Mouse (Mus musculus): ENCODE results near the gene Edc3. TPM values are rescaled to one million over a fixed set of nuclear protein-coding genes. Genes with fewer than 3 reads are reported as not detected.

The Edc3 gene
- polyA plus RNA-seq, 1 experiment from 2014 or later = 49.2 TPM

DNA sequence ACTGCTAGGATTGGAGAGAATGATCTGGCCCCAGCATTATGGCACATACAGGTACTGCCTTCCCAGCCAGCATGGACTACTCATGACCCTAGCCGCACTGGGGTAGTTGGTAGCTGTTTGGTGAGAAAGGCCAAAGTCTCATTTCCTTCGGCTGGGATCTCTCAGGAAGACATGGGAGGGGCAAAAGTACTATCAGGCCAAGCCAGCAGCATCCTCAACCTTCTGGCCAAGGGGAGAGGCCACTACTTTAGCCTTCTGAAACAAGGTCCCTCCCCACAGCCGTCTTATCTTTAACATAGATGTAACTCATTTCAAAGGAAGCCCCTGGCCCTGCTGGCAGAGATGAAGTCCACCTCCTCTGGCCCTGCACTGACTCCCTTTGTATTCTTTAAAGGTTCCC is 49.2 kb downstream of the Edc3 start:
- Histone ChIP-seq H3K27ac (no peak overlapping the region), H3K4me1 (peaks cover 8% of the 10 kb centered on the region), H3K9me3 (replicated peaks) (no peaks in the 10 kb centered on the region), H3K36me3 (peaks cover 92% of the 10 kb centered on the region), H3K27me3 (ENCODE audit: low read depth, poor library complexity, severe bottlenecking) (no peaks in the 10 kb centered on the region), H3K4me3 (no peak overlapping the region)
- WGBS = 84% methylated on average over 3 of the region's 3 CpGs
- no peak for DNase-seq (ENCODE audit: low spot score)

DNA sequence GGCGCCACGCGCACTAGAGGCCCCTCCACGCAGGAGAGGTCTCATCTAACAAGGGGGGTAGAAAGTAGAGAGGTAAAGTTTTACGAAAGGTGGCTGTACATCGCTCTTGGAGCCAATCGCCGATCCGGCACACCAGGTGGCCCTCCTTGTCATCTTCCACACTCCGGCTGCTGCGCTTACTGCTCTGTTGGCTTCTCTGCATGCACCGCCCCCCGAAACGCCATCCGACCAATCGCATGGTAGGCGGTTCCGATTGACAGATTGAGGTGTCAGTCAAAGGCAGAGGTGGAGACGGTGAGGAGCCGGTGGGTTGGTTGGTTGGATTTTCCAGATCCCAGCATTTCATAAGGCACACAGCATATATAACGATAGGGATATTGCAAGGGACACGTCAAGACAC is 50.2 kb downstream of the Edc3 start:
- no peak overlapping the region for H3K27ac ChIP-seq
- no peaks in the 10 kb centered on the region for H3K27me3 ChIP-seq (ENCODE audit: low read depth, poor library complexity, severe bottlenecking)
- WGBS = 91% methylated on average over 22 of the region's 22 CpGs
- no peak overlapping the region for H3K4me3 ChIP-seq
- H3K4me1 ChIP-seq = peaks cover 17% of the 10 kb centered on the region
- no peak for DNase-seq (ENCODE audit: low spot score)
- peaks cover 83% of the 10 kb centered on the region for H3K36me3 ChIP-seq
- H3K9me3 ChIP-seq (replicated peaks) = no peaks in the 10 kb centered on the region

DNA sequence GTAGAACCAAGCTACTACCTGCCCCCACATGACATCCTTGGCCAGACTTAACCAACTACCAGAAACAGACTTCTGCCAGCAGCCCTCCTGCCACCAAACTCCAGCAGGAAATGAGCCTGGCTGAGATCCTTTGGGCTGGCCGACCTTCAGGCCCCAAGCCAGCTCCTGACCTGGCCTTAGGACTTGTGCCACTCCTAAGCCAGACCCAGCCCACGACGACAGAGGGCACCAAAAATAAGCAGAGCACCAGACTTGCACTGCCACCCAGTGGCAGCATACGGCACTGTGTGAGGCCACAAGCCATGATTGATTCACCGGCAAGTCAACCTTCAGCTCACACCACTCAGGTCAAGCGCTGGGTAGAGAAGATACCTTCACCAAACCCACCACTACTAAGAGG is 50.9 kb downstream of the Edc3 start:
- Histone ChIP-seq H3K27me3 (ENCODE audit: low read depth, poor library complexity, severe bottlenecking) (no peaks in the 10 kb centered on the region), H3K4me3 (no peak overlapping the region), H3K27ac (no peak overlapping the region), H3K9me3 (replicated peaks) (no peaks in the 10 kb centered on the region), H3K4me1 (peaks cover 25% of the 10 kb centered on the region), H3K36me3 (peaks cover 75% of the 10 kb centered on the region)
- DNase-seq (ENCODE audit: low spot score) = peak; percentile 64
- WGBS = 40% methylated on average over 6 of the region's 6 CpGs

DNA sequence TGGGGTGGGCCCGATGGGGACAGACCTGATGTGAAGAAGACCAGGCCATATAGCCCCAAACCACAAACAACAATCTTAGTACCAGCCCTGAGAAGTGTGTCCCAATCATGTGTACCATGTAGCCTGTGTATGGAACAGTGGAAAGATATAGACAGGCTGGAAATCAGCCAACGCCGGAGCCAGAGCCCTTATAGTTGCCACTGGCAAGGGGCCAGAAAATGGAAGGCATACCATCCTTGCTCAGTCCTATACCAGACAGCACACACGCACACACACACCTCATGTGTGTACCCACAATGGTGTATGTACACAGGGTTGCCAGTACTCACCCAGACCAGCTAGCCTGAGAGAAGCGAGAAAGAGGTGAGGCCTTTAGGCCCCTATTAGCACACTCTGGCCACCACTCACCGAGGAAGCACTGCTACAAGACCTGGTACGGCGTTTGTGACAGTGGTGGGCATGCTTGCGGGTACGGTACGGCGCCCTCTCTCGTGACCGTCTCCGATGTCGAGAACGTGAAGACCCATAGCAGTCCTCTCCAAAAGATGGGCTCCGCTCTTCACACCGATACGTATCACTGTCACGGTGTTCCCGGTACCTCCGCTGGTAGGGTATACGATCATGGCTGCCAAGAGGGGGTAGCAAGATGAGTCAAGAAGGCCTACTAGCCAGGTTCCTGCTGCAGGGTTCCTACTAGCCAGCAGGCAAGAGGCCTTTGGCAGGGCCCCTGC is 52.2 kb downstream of the Edc3 start:
- WGBS = 96% methylated on average over 24 of the region's 24 CpGs
- Histone ChIP-seq H3K4me1 (peaks cover 33% of the 10 kb centered on the region), H3K4me3 (no peak overlapping the region), H3K36me3 (peaks cover 62% of the 10 kb centered on the region), H3K27ac (no peak overlapping the region), H3K27me3 (ENCODE audit: low read depth, poor library complexity, severe bottlenecking) (no peaks in the 10 kb centered on the region), H3K9me3 (replicated peaks) (no peaks in the 10 kb centered on the region)
- no peak for DNase-seq (ENCODE audit: low spot score)

DNA sequence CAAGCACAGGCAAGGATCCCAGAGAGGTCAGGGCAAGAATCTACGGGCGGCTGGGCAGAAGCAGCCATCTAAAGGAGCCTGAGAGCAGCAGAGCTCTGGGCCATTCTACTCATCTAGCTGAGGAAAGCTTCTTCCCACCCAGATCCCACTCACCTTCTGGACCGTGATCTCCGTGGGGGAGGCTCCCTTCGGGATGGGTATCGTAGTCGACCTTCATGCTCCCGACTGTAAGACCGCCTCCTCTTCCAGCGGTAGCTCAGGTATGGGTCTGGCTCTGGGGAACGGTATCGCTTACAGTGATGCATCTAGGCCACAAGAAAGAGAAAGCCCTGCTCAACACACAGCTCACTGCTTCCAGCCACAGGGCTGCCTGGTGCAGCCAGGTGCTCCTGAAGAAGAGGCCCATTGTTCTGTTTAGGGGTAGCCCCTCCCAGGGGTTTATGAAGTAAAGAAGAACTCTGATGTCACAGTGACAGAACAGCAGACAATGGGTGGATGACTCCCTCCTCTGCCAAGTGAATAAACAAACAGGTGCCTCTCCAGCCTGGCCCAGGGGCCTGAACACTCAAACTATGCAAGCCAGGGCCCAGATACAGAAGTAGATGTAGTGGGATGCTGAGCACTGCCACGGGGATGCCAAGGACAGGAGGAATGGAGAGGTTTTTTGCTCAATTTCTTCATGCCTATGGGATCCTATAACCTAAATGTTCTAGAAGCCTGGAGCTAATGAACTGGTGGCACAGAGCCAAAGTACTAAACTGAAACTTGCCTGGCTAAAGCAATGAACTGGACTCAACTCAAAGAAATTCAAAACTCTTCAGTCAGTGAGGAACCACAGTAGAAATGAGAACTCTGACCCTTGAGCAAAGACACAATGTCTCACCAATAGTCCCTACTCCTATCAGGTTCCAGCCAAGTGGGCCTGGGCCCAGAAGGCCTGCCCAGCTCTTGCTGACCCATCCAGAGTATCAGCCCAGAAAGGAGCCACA is 53.5 kb downstream of the Edc3 start:
- Histone ChIP-seq H3K9me3 (replicated peaks) (no peaks in the 10 kb centered on the region), H3K27me3 (ENCODE audit: low read depth, poor library complexity, severe bottlenecking) (0 out of 2 replicates have a peak, but pooled peaks cover under 1% of the 10 kb centered on the region), H3K4me3 (0 out of 2 replicates have a peak overlapping the region, but pooled peaks have one; percentile 8), H3K27ac (no peak overlapping the region), H3K36me3 (peaks cover 52% of the 10 kb centered on the region), H3K4me1 (peaks cover 41% of the 10 kb centered on the region)
- no peak for DNase-seq (ENCODE audit: low spot score)
- WGBS = 95% methylated on average over 13 of the region's 13 CpGs

DNA sequence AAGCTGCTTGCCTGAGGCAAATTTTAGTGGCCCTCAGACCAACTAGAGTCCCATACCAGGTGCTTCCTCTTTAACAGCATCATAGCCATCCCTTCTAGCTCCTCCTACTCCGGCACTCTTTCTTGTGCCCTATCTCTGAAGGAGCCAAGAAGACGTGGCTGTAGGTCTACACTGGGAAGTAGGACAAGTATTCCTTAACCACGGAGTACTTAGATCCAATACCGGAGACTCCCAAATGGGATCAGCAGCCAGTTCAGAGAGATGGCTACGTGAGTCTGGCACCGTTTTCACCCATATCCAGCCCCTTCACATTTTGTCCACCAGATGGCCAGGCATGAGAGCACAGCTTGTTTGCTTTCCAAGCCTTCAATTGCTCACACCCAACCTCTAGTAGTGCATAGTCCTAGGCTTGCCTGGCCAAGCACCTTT is 54.2 kb downstream of the Edc3 start:
- Histone ChIP-seq H3K9me3 (replicated peaks) (no peaks in the 10 kb centered on the region), H3K4me1 (peaks cover 41% of the 10 kb centered on the region), H3K27ac (no peak overlapping the region), H3K27me3 (ENCODE audit: low read depth, poor library complexity, severe bottlenecking) (peaks cover 6% of the 10 kb centered on the region; the same call in 1 of the 2 replicates), H3K4me3 (peak overlapping the region; percentile 8; the same call in 1 of the 2 replicates), H3K36me3 (peaks cover 45% of the 10 kb centered on the region)
- DNase-seq (ENCODE audit: low spot score) = no peak
- 73% methylated on average over 6 of the region's 6 CpGs for WGBS

DNA sequence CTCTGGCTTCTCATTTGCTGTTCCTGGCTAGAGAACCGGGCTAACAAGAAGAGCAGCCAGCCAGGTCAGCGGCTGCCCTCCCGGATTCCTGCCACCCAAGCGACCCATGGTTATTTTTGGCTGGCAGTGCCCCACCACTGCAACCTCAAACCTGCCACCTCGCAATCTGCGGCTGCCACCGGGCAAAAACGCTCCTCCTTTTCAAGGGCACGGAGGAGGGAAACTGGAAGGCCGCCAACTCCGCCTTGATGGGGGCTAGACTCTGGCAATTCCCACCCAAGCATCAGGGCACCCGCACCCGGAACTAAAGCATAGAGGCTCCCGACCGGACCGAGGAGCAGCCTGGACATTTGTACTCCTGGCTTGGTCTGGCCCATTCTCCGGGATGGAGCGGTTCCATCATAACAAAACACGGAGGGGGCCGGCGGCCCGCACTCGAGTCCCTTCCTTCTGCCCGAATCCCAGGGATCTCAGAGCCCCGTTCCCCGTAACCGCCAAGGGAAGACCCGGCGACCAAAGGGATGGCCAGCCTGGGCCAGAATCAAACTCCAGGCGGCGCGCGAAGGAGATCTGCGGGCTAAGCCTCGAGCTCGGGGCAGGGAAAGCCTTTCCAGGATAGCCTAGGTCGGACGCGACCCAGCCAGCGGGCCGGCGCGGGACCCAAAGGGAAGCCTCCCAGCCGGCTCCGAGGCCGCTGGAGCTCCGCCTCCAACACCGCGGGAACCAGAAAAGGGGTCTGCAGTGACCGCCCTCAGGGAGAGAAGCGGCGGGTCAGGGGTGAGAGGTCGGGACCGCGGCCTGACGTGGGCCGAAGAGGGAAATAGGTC is 56.0 kb downstream of the Edc3 start:
- no peak for DNase-seq (ENCODE audit: low spot score)
- Histone ChIP-seq H3K27ac (peak overlapping the region; percentile 99), H3K4me1 (peaks cover 41% of the 10 kb centered on the region), H3K4me3 (peak overlapping the region; percentile 90), H3K27me3 (ENCODE audit: low read depth, poor library complexity, severe bottlenecking) (peaks cover 6% of the 10 kb centered on the region; the same call in 1 of the 2 replicates), H3K36me3 (peaks cover 27% of the 10 kb centered on the region), H3K9me3 (replicated peaks) (no peaks in the 10 kb centered on the region)
- under 1% methylated on average over 57 of the region's 57 CpGs for WGBS

DNA sequence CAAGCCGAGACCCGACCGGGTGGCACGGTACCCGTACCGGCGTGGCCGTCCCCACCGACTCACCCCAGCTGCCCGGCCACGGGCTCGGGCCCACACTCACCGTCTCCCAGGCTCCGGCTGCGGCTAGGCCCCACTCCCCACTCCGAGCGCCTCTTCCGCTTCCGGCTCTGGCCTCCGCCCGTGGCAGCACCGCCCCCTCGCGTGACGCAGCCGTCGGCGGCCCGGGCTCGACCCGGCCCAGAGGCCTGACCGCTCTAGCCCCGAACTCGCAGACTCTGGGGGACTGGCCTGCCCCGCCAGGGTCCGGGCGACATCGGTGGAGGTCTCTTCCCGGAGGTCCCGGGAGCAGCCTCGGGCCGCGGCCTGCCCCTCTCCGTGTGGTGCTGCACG is 56.6 kb downstream of the Edc3 start:
- H3K9me3 ChIP-seq (replicated peaks) = no peaks in the 10 kb centered on the region
- peaks cover 6% of the 10 kb centered on the region; the same call in 1 of the 2 replicates for H3K27me3 ChIP-seq (ENCODE audit: low read depth, poor library complexity, severe bottlenecking)
- H3K27ac ChIP-seq = peak overlapping the region; percentile 99
- peak; percentile 98 for DNase-seq (ENCODE audit: low spot score)
- H3K36me3 ChIP-seq = peaks cover 21% of the 10 kb centered on the region
- WGBS = 0% methylated on average over 45 of the region's 45 CpGs
- peaks cover 41% of the 10 kb centered on the region for H3K4me1 ChIP-seq
- H3K4me3 ChIP-seq = peak overlapping the region; percentile 90

DNA sequence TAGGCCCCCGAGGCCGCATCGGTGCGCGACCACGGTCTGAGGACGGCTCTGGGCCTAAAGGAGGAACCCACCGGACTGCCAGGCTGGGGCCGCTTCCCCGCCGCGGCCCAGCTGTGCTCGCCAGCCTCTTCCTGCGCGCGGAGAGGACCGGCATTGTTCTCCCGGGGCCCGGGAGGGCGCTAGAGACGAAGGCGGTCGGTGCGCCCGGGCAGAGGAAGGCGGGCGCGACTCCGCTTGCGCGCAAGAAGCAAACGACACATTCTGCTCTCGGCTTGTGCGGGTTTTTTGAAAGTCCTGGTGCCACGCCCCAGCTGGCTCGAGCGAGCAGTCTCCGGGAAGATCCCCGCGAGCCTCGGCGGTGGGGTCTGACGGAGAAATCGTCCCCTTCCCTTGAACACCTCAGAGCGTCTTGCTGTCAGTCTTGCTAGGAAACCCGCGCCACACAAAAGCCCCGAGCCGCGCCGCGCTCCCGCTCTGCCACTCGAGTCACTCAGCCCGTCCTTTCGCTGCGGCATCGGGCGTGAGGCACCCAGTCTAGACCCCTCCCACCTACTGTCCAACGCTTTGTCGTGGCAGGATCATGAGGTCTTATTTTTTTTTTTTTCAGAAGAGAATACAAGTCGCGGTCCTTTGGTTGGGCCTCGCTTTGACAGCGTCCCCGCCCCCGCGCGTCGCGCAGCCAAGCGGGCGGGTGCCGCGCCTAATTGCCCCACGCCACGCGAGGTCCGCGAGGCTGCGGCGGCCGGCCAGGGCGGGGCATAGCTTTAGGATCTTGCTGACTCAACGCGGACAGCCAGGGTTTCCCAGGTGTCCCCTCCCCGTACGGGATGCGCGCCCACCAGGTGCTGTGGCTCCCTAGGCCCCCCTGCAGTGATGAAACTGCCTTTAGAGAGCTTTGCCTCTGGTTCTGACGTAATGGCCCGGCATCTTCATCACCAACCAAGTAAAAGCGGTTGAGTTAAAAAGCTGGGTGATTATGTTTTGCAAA is 57.3 kb downstream of the Edc3 start, which contains the start of gene Clk3:
Clk3 (minus strand) TSS at position 497 of the 988 bp plus-strand sequence.
- WGBS = under 1% methylated on average over 93 of the region's 93 CpGs
- peak; percentile 73 for DNase-seq (ENCODE audit: low spot score)

DNA sequence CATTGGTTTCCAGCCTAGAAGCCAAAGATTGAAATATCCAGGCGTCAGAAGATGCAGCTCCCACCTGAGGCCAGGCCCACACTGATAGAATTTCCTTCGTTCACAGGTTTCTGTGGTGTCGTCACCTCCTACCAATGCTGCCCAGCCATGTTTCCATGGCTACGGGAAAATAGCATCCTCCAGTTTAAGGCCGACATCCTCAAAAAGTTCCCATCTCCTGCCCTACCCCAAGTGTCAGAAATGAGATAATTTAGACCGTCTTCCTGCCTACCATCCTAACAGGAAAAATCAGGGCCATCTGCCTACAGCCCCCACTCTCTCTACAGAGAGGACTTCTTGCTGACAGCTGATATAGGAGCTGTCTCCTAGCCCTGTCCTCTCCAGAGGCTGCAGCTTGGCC is 58.1 kb downstream of the Edc3 start:
- H3K27me3 ChIP-seq (ENCODE audit: low read depth, poor library complexity, severe bottlenecking) = peaks cover 6% of the 10 kb centered on the region; the same call in 1 of the 2 replicates
- H3K4me1 ChIP-seq = peaks cover 41% of the 10 kb centered on the region
- H3K9me3 ChIP-seq (replicated peaks) = no peaks in the 10 kb centered on the region
- DNase-seq (ENCODE audit: low spot score) = no peak
- 43% methylated on average over 6 of the region's 6 CpGs for WGBS
- H3K36me3 ChIP-seq = peaks cover 6% of the 10 kb centered on the region
- peak overlapping the region; percentile 99; the same call in 1 of the 2 replicates for H3K27ac ChIP-seq
- peak overlapping the region; percentile 90 for H3K4me3 ChIP-seq

More for the DNA sequence above, 57.3 kb downstream of the Edc3 start, which contains the start of gene Clk3:
- H3K4me3 ChIP-seq = peak within 1 kb of the TSS; percentile 90
- H3K36me3 ChIP-seq = peaks cover 14% of the 10 kb centered on the region
- no peaks in the 10 kb centered on the region for H3K9me3 ChIP-seq (replicated peaks)
- peaks cover 41% of the 10 kb centered on the region for H3K4me1 ChIP-seq
- peaks cover 6% of the 10 kb centered on the region; the same call in 1 of the 2 replicates for H3K27me3 ChIP-seq (ENCODE audit: low read depth, poor library complexity, severe bottlenecking)
- peak within 1 kb of the TSS; percentile 99 for H3K27ac ChIP-seq

DNA sequence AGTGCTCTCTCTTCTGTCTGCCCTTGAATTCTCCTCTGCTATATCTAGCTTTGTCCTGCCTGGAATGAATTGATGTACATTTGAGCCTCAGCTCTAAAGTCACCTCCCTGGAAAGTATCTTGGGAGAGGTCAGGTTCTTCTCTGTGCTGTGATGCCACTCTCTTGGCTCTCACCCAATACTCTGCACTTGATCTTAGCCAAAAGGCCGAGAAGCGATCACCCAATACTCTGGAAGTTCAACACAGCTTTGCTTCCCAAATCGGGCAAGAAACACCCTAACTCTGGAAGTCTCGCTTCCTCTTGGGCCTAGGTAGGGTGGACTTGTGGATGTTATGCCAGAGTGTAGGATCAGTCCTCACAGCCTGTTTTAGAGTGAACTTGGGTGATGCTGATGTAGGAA is 58.9 kb downstream of the Edc3 start:
- peaks cover 36% of the 10 kb centered on the region for H3K4me1 ChIP-seq
- no peak overlapping the region for H3K27ac ChIP-seq
- H3K27me3 ChIP-seq (ENCODE audit: low read depth, poor library complexity, severe bottlenecking) = peaks cover 6% of the 10 kb centered on the region; the same call in 1 of the 2 replicates
- H3K9me3 ChIP-seq (replicated peaks) = no peaks in the 10 kb centered on the region
- no peak overlapping the region for H3K4me3 ChIP-seq
- H3K36me3 ChIP-seq = no peaks in the 10 kb centered on the region; the same call in 1 of the 2 replicates
- DNase-seq (ENCODE audit: low spot score) = no peak
- 87% methylated on average over 4 of the region's 4 CpGs for WGBS
